ENCODE assay signal across 8 mouse cellular contexts in the genomic region with DNA sequence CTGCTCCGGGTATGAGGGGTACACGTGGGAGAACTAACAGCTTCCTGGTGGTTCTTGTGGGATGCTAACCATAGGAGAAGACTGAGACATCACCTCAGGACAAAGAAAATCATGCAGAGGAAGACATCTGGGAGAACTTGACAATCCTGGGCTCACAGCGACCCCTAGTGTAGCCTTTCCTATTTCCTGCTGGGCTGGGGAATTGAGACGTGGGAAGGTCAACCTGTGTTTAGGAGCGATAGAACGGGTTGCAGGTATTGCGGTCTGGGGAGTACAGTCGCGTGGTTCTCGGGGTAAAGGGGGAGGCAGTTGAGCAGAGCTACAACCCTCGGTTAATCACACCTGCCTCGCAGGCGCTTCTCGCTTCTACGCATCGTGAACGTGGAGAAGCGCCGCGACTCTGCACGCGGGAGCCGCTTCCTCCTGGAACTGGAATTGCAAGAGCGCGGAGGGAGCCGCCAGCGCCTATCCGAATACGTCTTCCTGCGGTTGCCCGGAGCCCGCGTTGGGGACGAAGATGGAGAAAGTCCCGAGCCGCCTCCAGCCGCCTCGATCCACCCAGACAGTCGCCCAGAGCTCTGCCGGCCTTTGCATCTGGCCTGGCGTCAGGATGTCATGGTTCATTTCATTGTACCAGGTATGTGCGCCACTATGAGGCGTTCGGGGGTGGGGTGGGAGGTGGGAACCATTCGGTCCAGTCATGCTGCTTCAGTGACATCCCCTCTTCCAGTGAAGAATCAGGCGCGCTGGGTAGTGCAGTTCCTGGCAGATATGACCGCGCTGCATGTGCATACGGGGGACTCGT. TPM values are rescaled to one million over a fixed set of nuclear protein-coding genes. Genes with fewer than 3 reads are reported as not detected.
DNase-seq lines count a peak whose midpoint lies in the region; ATAC-seq and TF ChIP-seq lines count a peak whose summit lies in the region.

No protein-coding gene starts in this region.

- peak overlapping the region; percentile 39 for H3K4me3 ChIP-seq in heart, postnatal 0 days (ENCODE audit: low read depth, low read length)
- peak overlapping the region; percentile 24 for H3K4me3 ChIP-seq in liver, postnatal 0 days (ENCODE audit: low read depth, low read length)
- peak overlapping the region; percentile 37 for H3K4me3 ChIP-seq in neural tube, embryonic 13.5 days

- no peak overlapping the region for H3K27ac ChIP-seq in heart, postnatal 0 days (ENCODE audit: low read depth)
- no peak overlapping the region for H3K27ac ChIP-seq in liver, postnatal 0 days (ENCODE audit: low read depth)
- H3K27ac ChIP-seq in neural tube, embryonic 13.5 days (replicated peaks) = peak overlapping the region; percentile 90

- no peak for ATAC-seq in heart, postnatal 0 days (ENCODE audit: insufficient read depth, low read depth)
- ATAC-seq in liver, postnatal 0 days = peak; percentile 49; the same call in 1 of the 2 replicates
- ATAC-seq in neural tube, embryonic 13.5 days (ENCODE audit: low read depth) = peak; percentile 73

- H3K9ac ChIP-seq in heart, postnatal 0 days (replicated peaks; ENCODE audit: low read depth, low read length) = no peak overlapping the region; the same call in 1 of the 2 replicates
- no peak overlapping the region for H3K9ac ChIP-seq in liver, postnatal 0 days (replicated peaks)
- H3K9ac ChIP-seq in neural tube, embryonic 13.5 days = peak overlapping the region; percentile 78

- peak overlapping the region; percentile 62 for H3K4me2 ChIP-seq in heart, postnatal 0 days (ENCODE audit: low read depth, low read length)
- H3K4me2 ChIP-seq in liver, postnatal 0 days (ENCODE audit: low read depth, low read length) = peak overlapping the region; percentile 67
- peak overlapping the region; percentile 67 for H3K4me2 ChIP-seq in neural tube, embryonic 13.5 days

- peaks cover 4% of the 10 kb centered on the region for H3K4me1 ChIP-seq in heart, postnatal 0 days (ENCODE audit: control insufficient read depth, insufficient read depth)
- peaks cover 4% of the 10 kb centered on the region; the same call in 1 of the 2 replicates for H3K4me1 ChIP-seq in liver, postnatal 0 days (ENCODE audit: insufficient read depth)
- H3K4me1 ChIP-seq in neural tube, embryonic 13.5 days (replicated peaks) = peaks cover 21% of the 10 kb centered on the region

- no peaks in the 10 kb centered on the region for H3K9me3 ChIP-seq in heart, postnatal 0 days (replicated peaks; ENCODE audit: control insufficient read depth, low read length)
- no peaks in the 10 kb centered on the region for H3K9me3 ChIP-seq in liver, postnatal 0 days (ENCODE audit: low read length)
- no peaks in the 10 kb centered on the region for H3K9me3 ChIP-seq in neural tube, embryonic 13.5 days

- TF ChIP-seq CTCF in heart, postnatal 0 days (IDR thresholded peaks at IDR 0.05; ENCODE audit: low read depth) = peak; percentile 72
- peak; percentile 90 for TF ChIP-seq CTCF in liver, postnatal 0 days (IDR thresholded peaks at IDR 0.05; ENCODE audit: low read depth)

- TF ChIP-seq EP300 in heart, postnatal 0 days (IDR thresholded peaks at IDR 0.05; ENCODE audit: low read depth) = no peak
- TF ChIP-seq EP300 in liver, postnatal 0 days (IDR thresholded peaks at IDR 0.05; ENCODE audit: low read depth) = no peak

- H3K36me3 ChIP-seq in heart, postnatal 0 days (replicated peaks; ENCODE audit: control insufficient read depth, insufficient read depth, low read length) = no peaks in the 10 kb centered on the region
- H3K36me3 ChIP-seq in liver, postnatal 0 days (replicated peaks; ENCODE audit: insufficient read depth, low read length) = no peaks in the 10 kb centered on the region
- H3K36me3 ChIP-seq in neural tube, embryonic 13.5 days = peaks cover 37% of the 10 kb centered on the region

- WGBS in heart, postnatal 0 days = 2% methylated on average over 51 of the region's 51 CpGs
- 2% methylated on average over 51 of the region's 51 CpGs for WGBS in liver, postnatal 0 days (ENCODE audit: insufficient replicate concordance)
- 1% methylated on average over 51 of the region's 51 CpGs for WGBS in neural tube, embryonic 13.5 days

- DNase-seq in MN1 (ENCODE audit: low spot score) = peak; percentile 62
- peak; percentile 81 for DNase-seq in c-Kit-positive CD71-negative TER-119-negative erythroid progenitor cells, embryonic 14.5 days (ENCODE audit: low read depth)
- DNase-seq in fibroblast of lung, adult 2 months (ENCODE audit: low read depth) = peak; percentile 34
- DNase-seq in heart, postnatal 0 days (ENCODE audit: low spot score) = peak; percentile 21
- DNase-seq in kidney, postnatal 36 days = peak; percentile 75 to 94
- peak; percentile 85 for DNase-seq in liver, postnatal 0 days
- DNase-seq in thymus, postnatal 14 days = peak; percentile 82

- H3K27me3 ChIP-seq in heart, postnatal 0 days (ENCODE audit: control insufficient read depth, insufficient read depth, low read length) = peaks cover 51% of the 10 kb centered on the region
- peaks cover 24% of the 10 kb centered on the region for H3K27me3 ChIP-seq in liver, postnatal 0 days (ENCODE audit: insufficient read depth, low read length)
- peaks cover 17% of the 10 kb centered on the region for H3K27me3 ChIP-seq in neural tube, embryonic 13.5 days

RNA-seq across cellular contexts. Expression of gene Pkp3, which starts 7.8 kb away (rescaled TPM):
- total RNA-seq in heart, postnatal 0 days (2014; rRNA removed; ENCODE audit: low replicate concordance) = 3.8 TPM in 1 of 2 replicates, not detected in the other
- 0.19 and 0.20 TPM in 2 replicates for polyA plus RNA-seq in heart, postnatal 0 days (2015; fragmentation: Nextera tagmentation; extraction: Ambion mirVana)
- 1.4 and 1.5 TPM in 2 replicates for polyA plus RNA-seq in liver, postnatal 0 days (2015; fragmentation: Nextera tagmentation; extraction: Ambion mirVana)
- 0.38 and 1.2 TPM in 2 replicates for polyA plus RNA-seq in neural tube, embryonic 13.5 days (2015; fragmentation: Nextera tagmentation; extraction: Ambion mirVana)

RNA-seq across cellular contexts. Expression of gene B4galnt4, which starts 9.4 kb away (rescaled TPM):
- total RNA-seq in heart, postnatal 0 days (2014; rRNA removed; ENCODE audit: low replicate concordance) = 0.43 TPM in 1 of 2 replicates, not detected in the other
- polyA plus RNA-seq in heart, postnatal 0 days (2015; fragmentation: Nextera tagmentation; extraction: Ambion mirVana) = 0.10 TPM in 1 of 2 replicates, not detected in the other
- polyA plus RNA-seq in liver, postnatal 0 days (2015; fragmentation: Nextera tagmentation; extraction: Ambion mirVana) = 0.15 and 0.34 TPM in 2 replicates
- 39.2 and 41.0 TPM in 2 replicates for polyA plus RNA-seq in neural tube, embryonic 13.5 days (2015; fragmentation: Nextera tagmentation; extraction: Ambion mirVana)

RNA-seq across cellular contexts. Expression of gene Sigirr, which starts 30.1 kb away (rescaled TPM):
- 10.3 and 16.8 TPM in 2 replicates for total RNA-seq in heart, postnatal 0 days (2014; rRNA removed; ENCODE audit: low replicate concordance)
- 4.2 and 5.1 TPM in 2 replicates for polyA plus RNA-seq in heart, postnatal 0 days (2015; fragmentation: Nextera tagmentation; extraction: Ambion mirVana)
- 18.0 and 20.1 TPM in 2 replicates for polyA plus RNA-seq in liver, postnatal 0 days (2015; fragmentation: Nextera tagmentation; extraction: Ambion mirVana)
- 1.5 and 3.5 TPM in 2 replicates for polyA plus RNA-seq in neural tube, embryonic 13.5 days (2015; fragmentation: Nextera tagmentation; extraction: Ambion mirVana)

RNA-seq across cellular contexts. Expression of gene Gm17387, which starts 41.3 kb away (rescaled TPM):
- not detected in 2 replicates for total RNA-seq in heart, postnatal 0 days (2014; rRNA removed; ENCODE audit: low replicate concordance)
- not detected in 2 replicates for polyA plus RNA-seq in heart, postnatal 0 days (2015; fragmentation: Nextera tagmentation; extraction: Ambion mirVana)
- not detected in 2 replicates for polyA plus RNA-seq in liver, postnatal 0 days (2015; fragmentation: Nextera tagmentation; extraction: Ambion mirVana)
- not detected in 2 replicates for polyA plus RNA-seq in neural tube, embryonic 13.5 days (2015; fragmentation: Nextera tagmentation; extraction: Ambion mirVana)

RNA-seq across cellular contexts. Expression of gene Ano9, which starts 47.3 kb away (rescaled TPM):
- total RNA-seq in heart, postnatal 0 days (2014; rRNA removed; ENCODE audit: low replicate concordance) = not detected in 2 replicates
- polyA plus RNA-seq in heart, postnatal 0 days (2015; fragmentation: Nextera tagmentation; extraction: Ambion mirVana) = 0.04 and 0.07 TPM in 2 replicates
- polyA plus RNA-seq in liver, postnatal 0 days (2015; fragmentation: Nextera tagmentation; extraction: Ambion mirVana) = 1.4 and 1.8 TPM in 2 replicates
- polyA plus RNA-seq in neural tube, embryonic 13.5 days (2015; fragmentation: Nextera tagmentation; extraction: Ambion mirVana) = 0.27 TPM in 1 of 2 replicates, not detected in the other

Comparison
In these comparisons a context has a peak if more than half of its experiments do, and no peak if none do; other contexts are left out.
1. DNase-seq: peak in every context shown above with its lines; median percentile 85 in liver, postnatal 0 days; 84 in kidney, postnatal 36 days; 82 in thymus, postnatal 14 days; 81 in c-Kit-positive CD71-negative TER-119-negative erythroid progenitor cells, embryonic 14.5 days; 62 in MN1; 34 in fibroblast of lung, adult 2 months; 21 in heart, postnatal 0 days.
2. RNA of gene B4galnt4, which starts 9.4 kb away (polyA plus RNA-seq): 39.2 to 41.0 TPM in neural tube, embryonic 13.5 days; 0.15 to 0.34 TPM in liver, postnatal 0 days and 0.10 TPM in heart, postnatal 0 days; every median in the first group is over 10 times any median in the second.
3. Peak in every context shown above with its lines, with median percentiles within 50 percentile points of each other: H3K4me2 ChIP-seq and H3K4me3 ChIP-seq.